Mouse (Mus musculus): ENCODE results near the gene 1700057G04Rik.
"Not testable (repeated sequence)": the region's sequence is repeated elsewhere in the genome, so short reads cannot be mapped to it uniquely, and the experiment has no call there.

Gene 1700057G04Rik

DNA sequence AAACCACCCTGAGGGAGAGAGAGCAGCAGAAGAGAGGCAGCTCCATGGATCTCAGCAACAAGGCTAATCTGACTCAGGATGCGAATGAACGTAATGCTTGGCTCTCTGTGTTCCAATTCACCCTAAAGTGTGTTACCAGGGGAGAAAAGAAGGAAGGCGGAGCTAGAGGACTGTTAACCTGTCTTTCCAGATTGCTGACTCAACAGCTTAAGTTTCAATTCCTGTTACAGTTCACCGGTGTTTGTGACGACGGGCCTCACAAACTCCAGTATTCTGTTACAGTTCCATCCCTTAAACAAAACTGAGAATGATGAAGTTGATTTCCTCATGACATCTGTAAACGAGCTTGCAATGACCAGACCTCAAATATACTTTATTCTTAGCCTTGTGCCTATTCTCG, 4.1 kb upstream of the 1700057G04Rik start:
- DNase-seq (ENCODE audit: low spot score in 2 of 2): no peak

DNA sequence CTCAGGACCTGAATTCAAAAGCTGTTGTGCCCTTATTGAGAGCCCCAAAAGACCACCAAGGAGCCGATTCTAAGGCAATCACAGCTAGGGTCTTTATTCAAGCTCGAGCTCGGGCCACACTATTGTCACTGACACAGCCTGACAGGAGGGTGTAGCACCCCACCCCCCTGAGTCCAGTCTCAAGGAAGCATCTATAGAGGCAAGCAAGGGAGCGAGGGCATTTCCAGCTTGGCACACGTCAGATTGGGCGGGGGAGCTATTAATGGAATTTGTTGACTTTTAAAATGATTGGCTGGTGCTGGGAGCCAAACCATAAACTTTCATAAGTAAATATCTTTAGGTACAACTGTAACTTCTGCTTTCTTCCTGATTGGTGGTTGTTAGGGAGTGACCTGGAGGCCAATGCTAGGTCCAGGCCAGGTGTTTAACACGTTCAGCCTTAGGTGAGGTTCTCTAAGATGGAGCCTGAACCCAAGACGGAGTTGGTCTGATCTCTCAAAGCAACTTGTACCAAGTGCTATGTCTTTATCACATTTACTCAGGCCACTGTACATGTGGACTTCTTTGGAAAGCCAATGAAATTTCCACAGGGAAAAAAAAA, 3.5 kb upstream of the 1700057G04Rik start:
- DNase-seq (ENCODE audit: low spot score in 2 of 2): no peak

DNA sequence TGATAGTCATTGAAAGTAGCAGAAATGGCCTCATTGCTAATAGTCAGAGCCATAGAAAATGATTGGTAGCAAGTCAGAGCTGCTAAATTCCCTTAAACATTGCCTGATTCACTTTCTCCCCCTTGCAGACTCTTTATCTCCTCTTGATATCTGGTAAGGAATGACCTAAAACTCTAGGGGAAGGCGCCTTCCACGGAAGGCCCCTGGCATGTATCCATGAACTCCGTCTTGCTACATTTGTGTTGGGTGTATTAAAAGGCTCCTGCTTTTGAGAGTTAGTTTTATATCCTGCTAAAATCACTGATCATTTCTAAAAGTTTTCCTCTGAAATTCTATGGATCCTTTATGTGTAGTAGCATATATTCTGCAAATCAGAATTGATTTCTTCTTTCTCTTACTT, 7.6 kb downstream of the 1700057G04Rik start:
- DNase-seq (ENCODE audit: low spot score in 2 of 2): no peak

DNA sequence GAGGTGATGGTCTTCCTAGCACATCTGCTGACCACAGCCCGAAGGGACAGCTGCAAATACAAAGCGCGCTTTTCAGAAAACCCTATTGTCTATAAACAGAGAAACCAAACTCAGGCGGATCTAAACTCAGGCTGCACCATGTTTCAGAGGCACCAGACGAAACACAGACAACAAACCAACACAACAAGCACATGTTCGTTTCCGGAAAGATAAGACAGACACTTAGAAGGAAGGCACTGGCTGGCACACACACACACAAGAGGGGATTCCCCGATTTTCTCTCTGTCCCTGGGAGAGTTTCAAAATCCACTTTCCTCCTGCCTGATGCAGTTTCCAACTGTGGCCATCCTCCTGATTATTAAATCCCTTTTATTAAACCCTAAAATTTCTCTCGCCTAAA, 16.8 kb downstream of the 1700057G04Rik start:
- not testable (repeated sequence) for DNase-seq (ENCODE audit: low spot score in 2 of 2)

DNA sequence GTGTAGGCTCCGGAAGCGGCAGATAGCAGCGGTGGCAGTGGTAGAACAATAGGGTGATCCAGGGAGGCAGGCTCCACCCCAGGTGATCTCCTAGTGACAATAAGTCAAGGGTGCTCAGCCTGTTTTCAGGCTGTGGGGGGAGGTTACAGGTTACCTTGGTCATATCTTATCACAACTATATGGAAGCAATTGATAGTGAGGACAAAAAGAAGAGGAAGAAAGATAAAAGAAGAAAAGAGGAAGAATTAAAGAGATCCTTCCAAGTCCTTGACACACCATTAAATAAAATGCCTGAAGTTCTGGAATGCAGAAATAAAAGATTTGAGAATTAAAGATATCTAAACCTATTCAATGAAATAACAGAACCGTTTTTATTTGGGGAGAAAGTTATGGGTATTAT, 17.6 kb downstream of the 1700057G04Rik start:
- DNase-seq (ENCODE audit: low spot score in 2 of 2): no peak

DNA sequence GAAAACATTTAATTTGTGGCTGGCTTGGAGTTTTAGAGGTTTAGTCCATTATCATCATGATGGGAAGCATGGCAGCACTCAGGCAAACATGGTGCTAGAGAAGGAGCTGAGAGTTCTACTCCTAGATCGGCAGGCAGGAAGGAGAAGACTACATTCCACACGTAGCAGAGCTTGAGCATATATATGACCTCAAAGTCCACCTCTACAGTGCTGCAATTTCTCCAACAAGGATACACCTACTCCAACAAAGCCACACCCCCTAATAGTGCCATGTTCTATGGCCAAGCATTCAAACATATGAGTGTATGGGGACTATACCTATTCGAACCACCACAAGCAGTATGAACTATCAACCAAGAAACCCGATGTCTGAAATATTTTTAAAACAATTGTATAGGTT, 22.2 kb downstream of the 1700057G04Rik start:
- no peak for DNase-seq (ENCODE audit: low spot score in 2 of 2)

DNA sequence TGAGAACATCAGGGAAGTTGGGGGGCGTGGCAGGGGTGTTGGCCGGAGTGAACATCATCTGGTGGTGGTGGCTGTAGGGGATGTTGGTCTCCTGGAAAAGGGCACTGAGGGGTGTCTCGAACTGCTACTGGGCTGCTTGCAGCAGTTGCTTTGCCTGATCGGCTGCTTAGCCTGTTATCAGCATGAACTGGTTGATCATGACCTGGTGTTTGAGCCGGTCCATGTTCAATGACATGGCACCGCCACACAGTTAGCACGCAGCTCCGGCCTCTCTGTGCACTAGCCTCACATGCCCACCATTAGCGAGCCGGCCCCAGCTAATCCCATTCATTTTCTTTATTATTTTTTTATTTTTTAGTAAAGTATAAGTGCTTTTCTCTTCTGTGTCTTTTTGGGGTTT, 25.7 kb downstream of the 1700057G04Rik start:
- DNase-seq (ENCODE audit: low spot score in 2 of 2): no peak

DNA sequence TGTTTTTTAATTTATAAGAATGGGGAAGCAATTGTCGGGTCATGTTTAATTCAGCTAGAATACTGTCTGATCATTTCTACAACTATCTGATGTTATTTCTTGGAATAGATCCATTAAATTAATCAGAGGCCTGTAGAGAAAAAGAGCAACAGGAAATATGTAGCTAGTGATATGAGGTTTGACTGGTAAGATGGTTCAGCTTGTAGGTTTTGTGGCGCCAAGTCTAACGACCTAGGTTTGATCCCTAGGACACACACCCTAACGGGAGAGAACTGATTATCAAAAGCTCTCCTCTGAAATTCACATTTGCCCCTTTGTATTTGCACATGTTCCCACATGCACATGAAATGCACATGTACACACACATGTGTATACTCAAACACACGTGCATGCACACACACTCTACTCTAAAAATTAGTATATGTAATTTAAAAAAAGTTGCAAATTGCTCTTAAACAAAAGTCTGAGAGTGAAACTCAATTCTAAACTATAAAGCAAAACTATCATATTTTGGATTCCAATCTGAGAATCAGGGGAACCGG, 26.2 kb downstream of the 1700057G04Rik start:
- DNase-seq (ENCODE audit: low spot score in 2 of 2): no peak

DNA sequence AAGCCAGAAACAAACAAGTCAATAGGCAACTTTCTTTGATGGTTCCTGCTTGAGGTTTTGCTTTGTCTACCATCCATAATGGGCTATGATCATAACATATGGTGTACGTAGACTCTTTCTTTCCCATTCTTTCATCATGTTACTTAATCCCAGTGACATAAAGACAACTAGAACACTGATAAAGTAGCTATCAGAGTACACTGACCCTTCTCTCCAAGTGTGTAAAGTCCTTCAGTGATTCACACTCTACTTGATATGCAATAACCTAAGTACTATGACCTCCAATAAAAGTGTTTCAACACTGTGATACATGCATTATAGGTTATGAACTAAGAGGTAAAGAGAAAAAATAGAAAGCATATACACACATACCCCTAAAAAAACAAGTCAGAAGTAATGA, 27.9 kb downstream of the 1700057G04Rik start:
- DNase-seq (ENCODE audit: low spot score in 2 of 2): no peak

DNA sequence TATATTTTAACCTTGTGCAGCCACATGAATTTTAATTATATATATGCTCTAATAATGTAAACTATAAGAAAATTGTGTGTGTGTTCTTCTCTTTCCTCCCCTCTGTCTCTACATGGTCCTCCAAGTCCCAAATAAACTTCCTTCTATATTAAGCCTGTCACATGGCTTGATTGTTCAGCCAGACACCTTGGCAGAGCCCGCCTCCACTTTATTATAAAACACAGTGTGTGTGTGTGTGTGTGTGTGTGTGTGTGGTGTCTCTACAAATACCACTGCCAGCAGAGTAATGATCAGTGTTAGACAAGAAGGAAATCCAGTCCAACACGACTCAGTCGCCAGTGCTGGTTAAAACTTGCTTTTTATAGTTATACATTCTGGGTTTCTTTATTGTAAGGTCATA, 28.5 kb downstream of the 1700057G04Rik start:
- no peak for DNase-seq (ENCODE audit: low spot score in 2 of 2)

DNA sequence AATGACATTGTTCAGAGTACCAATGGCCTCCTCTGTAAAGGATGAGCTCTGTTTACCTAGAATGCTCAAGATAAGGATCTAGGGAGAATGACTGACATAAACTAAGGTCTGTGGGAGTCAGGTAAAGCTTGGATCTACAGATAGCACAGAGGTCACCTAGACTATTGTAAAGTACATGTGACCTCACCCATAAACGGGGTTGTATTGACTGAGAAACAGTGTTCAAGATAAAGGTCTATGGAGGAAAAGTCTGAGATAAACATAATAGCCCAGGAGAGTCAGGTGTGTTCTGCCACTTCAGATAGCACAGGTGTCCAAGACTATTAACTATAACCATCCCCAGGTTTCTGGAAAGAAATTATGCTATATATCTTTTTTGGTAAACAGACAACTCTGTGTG, 29.8 kb downstream of the 1700057G04Rik start:
- no peak for DNase-seq (ENCODE audit: low spot score in 2 of 2)

DNA sequence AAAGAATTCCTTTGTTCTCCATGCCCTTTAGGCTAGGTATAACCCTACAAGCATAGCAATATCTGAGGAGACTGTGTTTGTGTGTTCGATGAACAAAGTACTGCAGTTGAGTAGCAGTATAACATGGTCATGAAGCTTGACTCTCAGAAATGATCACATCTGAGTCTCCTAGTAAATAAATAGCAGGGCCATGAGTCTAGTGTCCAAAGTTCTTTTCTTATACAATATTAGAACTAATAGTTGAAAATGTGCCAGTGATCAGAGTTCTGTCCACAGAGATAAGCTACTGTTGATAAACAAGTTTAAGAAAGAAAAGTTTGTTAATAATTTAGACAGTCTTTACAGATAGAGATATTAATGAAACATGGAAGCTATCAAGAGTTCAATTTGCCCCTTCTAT, 42.7 kb downstream of the 1700057G04Rik start:
- no peak for DNase-seq (ENCODE audit: low spot score in 2 of 2)

DNA sequence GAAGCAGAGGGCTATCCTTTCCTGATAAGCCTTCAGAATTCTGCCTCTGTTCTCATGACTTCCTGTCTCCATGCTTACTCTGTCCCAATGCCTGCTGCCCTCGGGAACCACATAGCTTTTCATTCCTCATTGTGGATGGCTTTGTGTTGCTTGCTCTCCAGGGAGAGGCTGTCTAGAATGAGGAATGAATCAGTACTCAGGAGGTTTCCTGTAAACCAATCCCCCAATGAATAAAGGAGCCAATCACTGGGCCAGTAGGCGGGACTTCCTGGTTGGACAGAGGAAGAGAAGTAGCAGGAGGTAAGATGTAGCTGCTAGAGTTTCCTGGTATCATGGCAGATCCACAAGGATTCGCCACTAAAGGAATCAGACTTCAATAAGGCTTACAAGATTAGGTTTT, 44.1 kb downstream of the 1700057G04Rik start:
- no peak for DNase-seq (ENCODE audit: low spot score in 2 of 2)

DNA sequence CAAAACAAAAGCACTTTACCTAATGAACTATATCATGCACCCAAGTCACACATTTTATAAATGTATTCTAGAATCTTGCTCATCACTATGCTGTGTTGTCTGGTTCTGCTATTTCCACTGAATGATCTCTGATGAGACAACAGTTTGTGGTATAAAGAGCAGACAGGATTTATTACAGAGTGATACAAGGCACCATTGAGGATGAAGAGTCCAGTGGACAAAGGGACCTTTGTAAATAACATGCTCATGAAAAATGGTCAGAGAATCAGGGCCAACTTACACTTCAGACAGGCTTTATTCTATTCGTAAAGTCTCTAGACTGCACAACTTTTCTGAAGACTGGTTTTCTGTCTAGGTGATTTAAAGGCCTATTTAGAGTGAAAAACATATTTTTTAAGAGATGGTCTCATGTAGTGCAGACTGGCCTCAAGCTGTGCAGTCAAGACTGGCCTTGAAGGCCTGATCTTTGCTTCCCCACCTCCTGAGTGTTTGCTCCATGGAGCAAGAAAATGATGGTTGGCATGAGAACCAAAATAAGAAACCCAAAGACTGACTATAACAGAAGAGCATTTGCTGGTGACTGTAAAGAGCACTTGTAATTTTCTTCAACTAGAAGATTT, 51.6 kb downstream of the 1700057G04Rik start:
- no peak for DNase-seq (ENCODE audit: low spot score in 2 of 2)

DNA sequence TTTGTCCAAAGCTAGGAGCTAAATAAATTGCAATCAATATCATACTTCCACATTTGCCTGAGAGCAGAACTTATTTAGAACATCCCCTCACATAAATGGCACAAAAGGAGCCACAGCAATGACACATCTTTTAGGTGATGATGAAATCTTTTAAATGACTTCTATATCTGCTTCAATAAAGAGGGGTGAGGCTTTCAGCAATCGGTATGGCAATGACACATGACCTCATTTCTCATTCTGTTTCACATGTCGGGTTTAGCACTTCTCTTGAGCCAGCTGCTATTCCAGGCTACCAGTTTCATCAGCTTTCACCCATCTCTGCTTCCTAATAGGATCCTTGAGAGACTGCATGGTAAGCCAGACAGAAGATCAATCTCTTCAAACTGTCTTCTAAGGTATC, 54.3 kb downstream of the 1700057G04Rik start:
- no peak for DNase-seq (ENCODE audit: low spot score in 2 of 2)

DNA sequence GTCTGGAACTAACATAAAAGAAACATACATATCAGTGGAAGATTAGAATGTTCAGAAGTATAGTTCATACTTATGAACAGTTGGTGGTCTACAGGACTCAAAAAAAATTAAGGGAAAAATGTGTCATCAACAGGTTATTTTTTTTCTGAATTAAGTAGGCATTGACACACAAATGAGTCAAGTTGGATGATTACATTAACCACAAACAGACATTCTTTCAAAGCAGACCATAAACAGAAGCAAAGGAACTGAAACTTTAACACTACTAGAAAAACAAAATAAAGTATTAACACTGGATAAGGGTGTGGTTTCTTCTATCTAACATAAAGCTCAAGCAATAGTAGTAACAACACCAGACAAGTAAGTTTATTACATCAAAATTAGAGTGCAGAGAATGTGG, 59.7 kb downstream of the 1700057G04Rik start:
- no peak for DNase-seq (ENCODE audit: low spot score in 2 of 2)

DNA sequence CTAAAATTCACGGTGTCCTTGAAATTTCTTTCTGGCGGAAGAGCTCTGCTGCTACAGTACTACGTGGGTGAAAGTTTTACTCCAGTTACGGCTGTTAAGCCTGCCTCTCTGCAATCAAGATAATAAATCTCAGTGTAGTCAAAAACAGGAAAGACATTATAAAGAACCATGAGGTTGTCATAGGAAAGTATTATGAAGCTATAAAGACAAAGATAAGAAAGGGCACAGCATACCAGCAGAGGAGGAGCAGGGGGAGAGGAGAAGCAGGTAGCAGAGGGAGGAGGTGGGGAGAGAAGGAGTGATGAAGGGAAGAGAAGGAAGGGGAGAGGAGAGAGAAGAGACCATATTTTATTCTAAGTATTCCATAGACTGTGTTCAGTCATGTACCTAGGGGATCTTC, 64.7 kb downstream of the 1700057G04Rik start:
- DNase-seq (ENCODE audit: low spot score in 2 of 2): no peak

DNA sequence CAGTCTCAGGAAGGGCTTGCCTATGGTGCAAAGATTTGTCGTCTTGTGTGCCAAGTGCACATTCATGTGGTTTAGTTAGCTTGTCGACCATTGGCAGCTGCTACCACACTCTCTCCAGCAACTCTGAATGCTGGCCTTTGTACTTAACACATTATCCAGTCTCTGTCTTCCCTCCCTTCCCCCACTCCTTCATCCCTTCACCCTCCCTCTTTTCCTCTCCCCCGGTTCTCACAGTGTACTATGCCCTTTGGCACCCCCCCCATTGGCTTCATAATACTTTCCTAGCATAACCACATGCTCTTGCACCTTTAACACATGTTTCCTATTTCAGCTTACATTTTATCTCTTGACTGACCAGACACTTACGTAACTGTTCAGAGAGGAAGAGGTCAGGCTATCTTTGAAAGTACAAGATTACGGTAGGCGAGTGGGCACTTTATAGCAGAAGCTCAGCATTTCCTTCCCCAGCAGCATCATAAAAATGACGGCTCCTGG, 65.6 kb downstream of the 1700057G04Rik start:
- DNase-seq (ENCODE audit: low spot score in 2 of 2): peak; percentile 45 to 72

DNA sequence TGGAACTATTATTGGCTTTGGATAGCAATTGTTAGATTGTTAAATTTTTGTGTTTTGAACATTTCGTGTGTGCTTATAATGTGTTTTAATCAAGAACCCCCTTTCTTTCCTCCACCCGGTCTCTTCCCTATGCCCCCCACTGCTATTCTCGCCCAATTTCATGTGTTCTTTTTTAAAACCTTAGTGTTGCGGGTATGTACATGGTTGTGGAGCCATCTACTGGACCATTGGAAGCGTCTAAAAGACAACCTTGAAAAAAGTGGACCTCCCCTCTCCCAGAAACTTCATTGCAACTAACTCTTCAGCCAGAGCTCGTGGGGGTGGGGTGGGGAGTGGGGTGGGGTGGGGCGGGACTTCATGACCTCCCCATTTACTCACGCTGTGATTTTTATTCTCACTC, 66.2 kb downstream of the 1700057G04Rik start:
- peak; percentile 8 to 28 for DNase-seq (ENCODE audit: low spot score in 2 of 2)

DNA sequence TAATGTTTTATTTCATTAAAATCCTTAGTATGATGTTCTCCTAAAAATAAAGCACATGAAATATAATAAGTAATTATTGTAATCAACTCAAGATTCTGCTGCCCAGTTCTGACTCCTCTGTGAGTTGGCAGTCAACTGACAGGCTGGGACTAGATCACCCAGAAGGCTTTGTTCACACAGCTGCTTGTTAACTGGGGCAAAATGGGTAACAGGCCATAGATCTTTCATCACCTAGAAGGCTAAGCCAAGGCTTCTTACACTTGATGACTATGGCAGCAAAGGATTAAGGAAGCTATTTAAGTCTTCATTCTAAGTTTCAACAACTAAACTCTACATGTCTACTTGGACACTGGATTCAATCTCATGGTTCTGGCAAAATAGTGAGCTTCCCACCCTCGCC, 68.8 kb downstream of the 1700057G04Rik start:
- no peak for DNase-seq (ENCODE audit: low spot score in 2 of 2)

DNA sequence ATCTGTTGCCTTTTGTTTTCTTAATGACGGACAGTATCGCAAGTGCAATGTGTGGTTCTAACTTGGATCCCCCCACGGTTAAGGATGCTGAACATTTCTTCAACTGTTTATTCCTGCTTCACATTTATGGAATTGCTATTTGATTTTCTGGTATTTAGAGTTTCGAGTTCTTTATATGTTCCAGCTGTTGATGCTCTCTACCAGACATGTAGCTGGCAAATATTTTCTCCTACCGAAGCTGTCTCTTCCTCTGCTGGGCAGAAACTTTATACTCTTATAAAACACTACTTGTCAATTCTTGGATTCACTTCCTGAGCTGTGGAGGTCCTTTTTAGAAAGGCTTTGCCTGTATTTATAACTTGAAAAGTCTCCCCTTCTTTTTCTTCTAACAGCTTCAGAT, 70.1 kb downstream of the 1700057G04Rik start:
- DNase-seq (ENCODE audit: low spot score in 2 of 2): no peak

DNA sequence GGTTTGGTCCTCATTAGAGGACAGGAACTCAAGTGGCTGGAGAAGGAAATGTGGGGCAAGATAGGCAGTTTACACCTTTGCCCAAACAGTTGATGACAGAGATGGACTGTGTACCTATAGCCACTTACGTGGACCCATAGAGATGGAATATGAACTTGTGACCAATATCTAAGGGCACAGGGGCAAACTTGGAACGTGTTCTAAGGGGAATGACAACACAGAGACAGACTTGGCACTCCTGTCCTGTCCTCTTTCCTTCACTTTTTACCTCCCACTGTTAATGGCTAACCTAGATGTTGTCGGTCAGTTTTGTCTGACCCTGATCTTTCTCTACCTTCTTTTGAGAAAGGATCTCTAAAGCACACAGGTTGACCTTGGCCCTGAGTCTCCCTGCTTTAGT, 74.2 kb downstream of the 1700057G04Rik start:
- DNase-seq (ENCODE audit: low spot score in 2 of 2): no peak

DNA sequence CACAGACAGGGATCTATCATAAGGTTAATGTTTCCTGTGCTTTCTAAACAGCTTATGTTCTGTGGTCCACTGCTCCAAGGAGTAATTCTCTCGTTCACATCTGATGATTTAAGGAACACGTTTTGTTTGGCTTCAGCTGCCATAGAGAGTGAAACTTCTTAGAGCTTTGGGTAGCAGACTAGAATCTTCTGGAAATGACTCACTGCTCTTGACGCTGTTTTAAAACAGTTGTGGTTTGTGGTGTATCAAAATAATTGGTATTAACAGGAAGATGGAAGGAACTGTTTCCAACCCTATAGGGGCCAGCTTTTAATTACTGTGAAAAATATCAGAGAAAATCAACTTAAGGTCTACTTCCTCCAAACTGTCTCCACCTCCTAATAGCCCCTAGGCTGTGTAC, 75.2 kb downstream of the 1700057G04Rik start:
- peak; percentile 12 to 53 for DNase-seq (ENCODE audit: low spot score in 2 of 2)

DNA sequence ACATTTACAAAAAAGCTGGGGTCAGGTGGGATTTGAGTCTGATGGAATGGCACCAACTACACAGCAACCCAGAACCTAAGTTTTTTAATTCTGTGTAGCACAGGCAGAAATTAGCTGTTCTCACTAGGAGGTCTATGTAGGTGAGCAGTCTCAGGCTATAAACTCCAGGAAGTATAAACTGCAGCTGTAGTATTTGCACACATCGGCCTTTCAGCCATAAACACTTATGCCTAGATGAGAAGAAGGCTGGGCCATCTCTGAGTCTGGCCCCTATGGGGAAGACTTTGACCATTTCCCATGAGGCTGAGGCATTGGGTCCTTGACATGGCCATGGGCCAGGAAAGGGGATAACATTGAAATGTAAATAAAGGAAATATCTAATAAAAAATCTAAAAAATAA, 76.7 kb downstream of the 1700057G04Rik start:
- no peak for DNase-seq (ENCODE audit: low spot score in 2 of 2)
